17 mouse cellular contexts compared by ENCODE assay signal in genomic region chr11:108197427-108198218, GRCm38 (mm10).
A peak's percentile ranks its signal among the peaks of the same experiment; 100 is the strongest.
DNase-seq lines count a peak whose midpoint lies in the region; ATAC-seq lines count a peak whose summit lies in the region.
"Had no signal": no experiment of that assay in that cellular context is flagged by ENCODE, and none has a peak within 500 bp of the region (broad histone marks: within the 10 kb centered on the region; RNA-seq: fewer than 3 reads in every experiment).

No protein-coding gene starts in this region.

- H3K27ac ChIP-seq in embryonic facial prominence, embryonic 11.5 days (replicated peaks; ENCODE audit: low read depth, low read length), result no peak overlapping the region
- H3K27ac ChIP-seq in embryonic facial prominence, embryonic 10.5 days (replicated peaks), result no peak overlapping the region
- H3K27ac ChIP-seq in neural tube, embryonic 11.5 days (ENCODE audit: low read depth, low read length), result no peak overlapping the region
- H3K27ac ChIP-seq in neural tube, embryonic 15.5 days (replicated peaks), result no peak overlapping the region
- peak overlapping the region; percentile 23; the same call in 1 of the 2 replicates for H3K27ac ChIP-seq in liver, embryonic 11.5 days (ENCODE audit: low read depth, low read length)
- H3K27ac ChIP-seq: heart, adult 2 months; limb, embryonic 15.5 days; midbrain, embryonic 12.5 days; neural tube, embryonic 12.5 days had no signal

- intact Hi-C loops in left cerebral cortex, postnatal 10 days (cut with DNase I), result no loop called here

- DNase-seq in embryonic facial prominence, embryonic 11.5 days (ENCODE audit: low spot score), result no peak
- no peak for DNase-seq in embryonic facial prominence, embryonic 10.5 days (ENCODE audit: low spot score)
- DNase-seq in neural tube, embryonic 11.5 days (ENCODE audit: low spot score), result peak; percentile 22
- no peak for DNase-seq in liver, embryonic 11.5 days (ENCODE audit: low spot score)
- DNase-seq in frontal cortex, postnatal 14 days (ENCODE audit: low spot score in 2 of 2), result no peak
- DNase-seq in left cerebral cortex, postnatal 10 days (ENCODE audit: extremely low spot score in 1 of 2, low spot score in 2 of 2), result no peak
- DNase-seq in gastrocnemius, adult 8-10 months (ENCODE audit: low spot score in 2 of 2), result no peak
- DNase-seq: adrenal gland, postnatal 14 days; cerebellum, postnatal 25 days; heart, adult 2 months; heart, postnatal 4 days; spleen, adult 18-20 months; thymus, adult 18-20 months had no signal

- no peaks in the 10 kb centered on the region for H3K9me3 ChIP-seq in embryonic facial prominence, embryonic 11.5 days (replicated peaks; ENCODE audit: control insufficient read depth, low read length)
- no peaks in the 10 kb centered on the region for H3K9me3 ChIP-seq in embryonic facial prominence, embryonic 10.5 days
- H3K9me3 ChIP-seq in neural tube, embryonic 11.5 days (ENCODE audit: control insufficient read depth, low read length), result no peaks in the 10 kb centered on the region
- no peaks in the 10 kb centered on the region for H3K9me3 ChIP-seq in neural tube, embryonic 15.5 days (replicated peaks)
- H3K9me3 ChIP-seq in liver, embryonic 11.5 days (ENCODE audit: control insufficient read depth, low read length), result no peaks in the 10 kb centered on the region
- H3K9me3 ChIP-seq: limb, embryonic 15.5 days; midbrain, embryonic 12.5 days; neural tube, embryonic 12.5 days had no signal

- no peak overlapping the region for H3K4me3 ChIP-seq in embryonic facial prominence, embryonic 11.5 days (ENCODE audit: low read depth, low read length)
- H3K4me3 ChIP-seq in embryonic facial prominence, embryonic 10.5 days, result no peak overlapping the region
- H3K4me3 ChIP-seq in neural tube, embryonic 11.5 days (ENCODE audit: low read depth, low read length), result no peak overlapping the region
- H3K4me3 ChIP-seq in neural tube, embryonic 15.5 days (replicated peaks), result no peak overlapping the region
- no peak overlapping the region for H3K4me3 ChIP-seq in liver, embryonic 11.5 days (ENCODE audit: low read depth, low read length)
- H3K4me3 ChIP-seq: heart, adult 2 months; limb, embryonic 15.5 days; midbrain, embryonic 12.5 days; neural tube, embryonic 12.5 days had no signal

- no peaks in the 10 kb centered on the region for H3K27me3 ChIP-seq in embryonic facial prominence, embryonic 11.5 days (ENCODE audit: control insufficient read depth, insufficient read depth, low read length)
- H3K27me3 ChIP-seq in embryonic facial prominence, embryonic 10.5 days (replicated peaks; ENCODE audit: low read depth, poor library complexity, severe bottlenecking), result no peaks in the 10 kb centered on the region
- no peaks in the 10 kb centered on the region for H3K27me3 ChIP-seq in neural tube, embryonic 11.5 days (ENCODE audit: control insufficient read depth, insufficient read depth, low read length)
- H3K27me3 ChIP-seq in neural tube, embryonic 15.5 days (replicated peaks), result no peaks in the 10 kb centered on the region
- no peaks in the 10 kb centered on the region for H3K27me3 ChIP-seq in liver, embryonic 11.5 days (replicated peaks; ENCODE audit: control insufficient read depth, insufficient read depth, low read length)
- H3K27me3 ChIP-seq: limb, embryonic 15.5 days; midbrain, embryonic 12.5 days; neural tube, embryonic 12.5 days had no signal

- 0 out of 2 replicates have a peak, but pooled peaks have one; percentile 29 for ATAC-seq in embryonic facial prominence, embryonic 11.5 days (replicated peaks; ENCODE audit: insufficient number of reproducible peaks, low FRiP score, low TSS enrichment, low read depth)
- no peak for ATAC-seq in neural tube, embryonic 11.5 days (ENCODE audit: insufficient read depth, low FRiP score, low TSS enrichment)
- ATAC-seq in neural tube, embryonic 15.5 days (ENCODE audit: low FRiP score), result no peak
- no peak for ATAC-seq in liver, embryonic 11.5 days (replicated peaks; ENCODE audit: low FRiP score)

- H3K4me2 ChIP-seq in embryonic facial prominence, embryonic 11.5 days (ENCODE audit: low read depth, low read length), result no peak overlapping the region
- H3K4me2 ChIP-seq in neural tube, embryonic 11.5 days (ENCODE audit: low read depth), result no peak overlapping the region
- H3K4me2 ChIP-seq in neural tube, embryonic 15.5 days, result no peak overlapping the region
- 0 out of 2 replicates have a peak overlapping the region, but pooled peaks have one; percentile 6 for H3K4me2 ChIP-seq in liver, embryonic 11.5 days
- H3K4me2 ChIP-seq: limb, embryonic 15.5 days; midbrain, embryonic 12.5 days; neural tube, embryonic 12.5 days had no signal

- no peaks in the 10 kb centered on the region for H3K36me3 ChIP-seq in embryonic facial prominence, embryonic 11.5 days (replicated peaks; ENCODE audit: control insufficient read depth, insufficient read depth, low read depth, low read length)
- no peaks in the 10 kb centered on the region for H3K36me3 ChIP-seq in embryonic facial prominence, embryonic 10.5 days (replicated peaks)
- H3K36me3 ChIP-seq in neural tube, embryonic 11.5 days (ENCODE audit: control insufficient read depth, insufficient read depth, low read length), result no peaks in the 10 kb centered on the region
- no peaks in the 10 kb centered on the region for H3K36me3 ChIP-seq in neural tube, embryonic 15.5 days
- H3K36me3 ChIP-seq in liver, embryonic 11.5 days (ENCODE audit: control insufficient read depth, insufficient read depth, low read length), result no peaks in the 10 kb centered on the region
- H3K36me3 ChIP-seq: limb, embryonic 15.5 days; midbrain, embryonic 12.5 days; neural tube, embryonic 12.5 days had no signal

- H3K4me1 ChIP-seq in embryonic facial prominence, embryonic 11.5 days (ENCODE audit: control insufficient read depth, insufficient read depth, low read length), result no peaks in the 10 kb centered on the region
- peaks cover 11% of the 10 kb centered on the region; the same call in 1 of the 2 replicates for H3K4me1 ChIP-seq in embryonic facial prominence, embryonic 10.5 days
- peaks cover 5% of the 10 kb centered on the region; the same call in 1 of the 2 replicates for H3K4me1 ChIP-seq in neural tube, embryonic 11.5 days (ENCODE audit: control insufficient read depth, insufficient read depth, low read length)
- H3K4me1 ChIP-seq in neural tube, embryonic 15.5 days, result peaks cover 6% of the 10 kb centered on the region
- no peaks in the 10 kb centered on the region for H3K4me1 ChIP-seq in liver, embryonic 11.5 days (replicated peaks; ENCODE audit: control insufficient read depth, insufficient read depth, low read length)
- H3K4me1 ChIP-seq: neural tube, embryonic 12.5 days had no signal

- 63% methylated on average over 9 of the region's 9 CpGs for WGBS in embryonic facial prominence, embryonic 11.5 days
- WGBS in embryonic facial prominence, embryonic 10.5 days, result 64% methylated on average over 9 of the region's 9 CpGs
- 41% methylated on average over 9 of the region's 9 CpGs for WGBS in neural tube, embryonic 11.5 days
- 48% methylated on average over 9 of the region's 9 CpGs for WGBS in neural tube, embryonic 15.5 days
- 69% methylated on average over 9 of the region's 9 CpGs for WGBS in liver, embryonic 11.5 days

- no peak overlapping the region for H3K9ac ChIP-seq in embryonic facial prominence, embryonic 11.5 days (replicated peaks; ENCODE audit: low read length)
- no peak overlapping the region for H3K9ac ChIP-seq in neural tube, embryonic 11.5 days (ENCODE audit: low read length)
- H3K9ac ChIP-seq in neural tube, embryonic 15.5 days (replicated peaks), result no peak overlapping the region
- no peak overlapping the region for H3K9ac ChIP-seq in liver, embryonic 11.5 days (ENCODE audit: low read depth, low read length)
- H3K9ac ChIP-seq: limb, embryonic 15.5 days; midbrain, embryonic 12.5 days; neural tube, embryonic 12.5 days had no signal
